Mouse (Mus musculus): Measurements from ENCODE around the gene Ass1.

Ass1 gene

GRCm38 (mm10) chr2:31469931-31470682 is at the start of gene Ass1:
Gene Ass1 (plus strand): TSS chr2:31470207.
- TF ChIP-seq GATA4 (IDR thresholded peaks at IDR 0.05; ENCODE audit: insufficient replicate concordance, low read length): no peak

- TF ChIP-seq GATA4 (IDR thresholded peaks at IDR 0.05; ENCODE audit: insufficient replicate concordance, low read length): no peak
Observed at GRCm38 (mm10) chr2:31420914-31421313, 49.1 kb upstream of the Ass1 start.

- no peak for TF ChIP-seq GATA4 (IDR thresholded peaks at IDR 0.05; ENCODE audit: insufficient replicate concordance, low read length)
Observed at GRCm38 (mm10) chr2:31422576-31422975, 47.4 kb upstream of the Ass1 start.

- no peak for TF ChIP-seq GATA4 (IDR thresholded peaks at IDR 0.05; ENCODE audit: insufficient replicate concordance, low read length)
Observed at GRCm38 (mm10) chr2:31431477-31431876, 38.5 kb upstream of the Ass1 start.

- no peak for TF ChIP-seq GATA4 (IDR thresholded peaks at IDR 0.05; ENCODE audit: insufficient replicate concordance, low read length)
Observed at GRCm38 (mm10) chr2:31434746-31435145, 35.3 kb upstream of the Ass1 start.

GRCm38 (mm10) chr2:31435567-31435966 is 34.4 kb upstream of the Ass1 start:
- TF ChIP-seq GATA4 (IDR thresholded peaks at IDR 0.05; ENCODE audit: insufficient replicate concordance, low read length): no peak

- TF ChIP-seq GATA4 (IDR thresholded peaks at IDR 0.05; ENCODE audit: insufficient replicate concordance, low read length): no peak
Observed at GRCm38 (mm10) chr2:31437480-31438245, 32.3 kb upstream of the Ass1 start.

GRCm38 (mm10) chr2:31439576-31439975 is 30.4 kb upstream of the Ass1 start:
- TF ChIP-seq GATA4 (IDR thresholded peaks at IDR 0.05; ENCODE audit: insufficient replicate concordance, low read length): no peak

- TF ChIP-seq GATA4 (IDR thresholded peaks at IDR 0.05; ENCODE audit: insufficient replicate concordance, low read length): no peak
Observed at GRCm38 (mm10) chr2:31442480-31443160, 27.4 kb upstream of the Ass1 start.

GRCm38 (mm10) chr2:31446036-31446435 is 24.0 kb upstream of the Ass1 start:
- TF ChIP-seq GATA4 (IDR thresholded peaks at IDR 0.05; ENCODE audit: insufficient replicate concordance, low read length): no peak

GRCm38 (mm10) chr2:31446456-31446855 is 23.6 kb upstream of the Ass1 start:
- no peak for TF ChIP-seq GATA4 (IDR thresholded peaks at IDR 0.05; ENCODE audit: insufficient replicate concordance, low read length)

- TF ChIP-seq GATA4 (IDR thresholded peaks at IDR 0.05; ENCODE audit: insufficient replicate concordance, low read length): no peak
Observed at GRCm38 (mm10) chr2:31447536-31447935, 22.5 kb upstream of the Ass1 start.

- TF ChIP-seq GATA4 (IDR thresholded peaks at IDR 0.05; ENCODE audit: insufficient replicate concordance, low read length): no peak
Observed at GRCm38 (mm10) chr2:31448756-31449440, 21.1 kb upstream of the Ass1 start.

GRCm38 (mm10) chr2:31449441-31449815 is 20.6 kb upstream of the Ass1 start:
- no peak for TF ChIP-seq GATA4 (IDR thresholded peaks at IDR 0.05; ENCODE audit: insufficient replicate concordance, low read length)

- no peak for TF ChIP-seq GATA4 (IDR thresholded peaks at IDR 0.05; ENCODE audit: insufficient replicate concordance, low read length)
Observed at GRCm38 (mm10) chr2:31449902-31450301, 20.1 kb upstream of the Ass1 start.

Measured in liver, adult (tissue).